Mouse (Mus musculus) cerebellum, adult (tissue): ENCODE data around the gene Heca.
A peak's percentile ranks its signal among the peaks of the same experiment; 100 is the strongest.
"Not testable (repeated sequence)": the region's sequence is repeated elsewhere in the genome, so short reads cannot be mapped to it uniquely, and the experiment has no call there.

Experiments
- ATAC-seq: cut with Nextera tagmentation; 2 replicates; pipeline ENCODE4 v1.9.2; 2017; ENCODE audit warnings: mild to moderate bottlenecking, moderate library complexity, mixed read lengths; ENCODE audit not compliant: insufficient number of reproducible peaks, low FRiP score, low TSS enrichment

Heca gene

GRCm38 (mm10) chr10:17903449-17903848 lies 44.4 kb downstream of the Heca start:
- ATAC-seq: no peak

GRCm38 (mm10) chr10:17880724-17881123 lies 67.1 kb downstream of the Heca start:
- no peak for ATAC-seq

- no peak for ATAC-seq
Observed at GRCm38 (mm10) chr10:17880038-17880437, 67.8 kb downstream of the Heca start.

GRCm38 (mm10) chr10:17878002-17878919 lies 69.6 kb downstream of the Heca start:
- ATAC-seq: no peak

GRCm38 (mm10) chr10:17869822-17870662 lies 77.8 kb downstream of the Heca start:
- peak; percentile 98 for ATAC-seq

DNA sequence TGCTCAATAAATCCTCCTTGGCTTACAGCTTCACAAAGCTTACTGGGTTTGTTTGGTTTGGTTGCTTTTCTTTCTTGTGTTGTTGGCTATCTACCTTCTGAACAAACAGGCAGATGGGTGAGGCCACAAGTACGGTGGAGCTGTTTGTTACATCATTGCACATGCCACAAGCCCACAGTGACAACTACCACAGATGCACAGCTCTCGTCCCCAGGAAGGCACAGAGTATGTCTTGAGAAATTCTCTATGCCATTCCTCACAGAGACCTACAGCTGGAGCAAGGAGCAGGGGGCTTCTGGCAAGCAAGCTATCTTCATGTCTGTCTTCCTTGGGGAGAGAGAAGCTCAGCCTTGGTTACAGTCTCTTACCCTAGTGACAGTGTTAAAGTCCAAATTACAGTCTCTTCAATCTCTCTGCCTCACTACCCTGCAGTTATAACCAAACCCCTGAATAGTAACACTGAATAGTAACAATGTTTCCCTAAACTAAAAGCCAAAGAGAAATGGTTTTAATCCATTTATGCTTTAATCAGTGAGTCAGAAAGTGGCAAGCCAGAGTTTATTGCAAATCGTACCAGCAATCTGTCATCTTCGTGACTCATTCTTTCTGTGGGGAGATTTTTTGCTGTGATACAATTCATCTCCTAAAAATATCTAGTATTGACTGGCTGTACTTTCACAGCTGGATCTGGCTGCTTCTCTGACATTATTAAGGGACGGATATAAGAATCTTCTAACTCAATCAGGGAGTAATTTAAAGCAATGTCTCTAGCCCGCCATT lies 87.0 kb downstream of the Heca start:
- ATAC-seq: no peak

DNA sequence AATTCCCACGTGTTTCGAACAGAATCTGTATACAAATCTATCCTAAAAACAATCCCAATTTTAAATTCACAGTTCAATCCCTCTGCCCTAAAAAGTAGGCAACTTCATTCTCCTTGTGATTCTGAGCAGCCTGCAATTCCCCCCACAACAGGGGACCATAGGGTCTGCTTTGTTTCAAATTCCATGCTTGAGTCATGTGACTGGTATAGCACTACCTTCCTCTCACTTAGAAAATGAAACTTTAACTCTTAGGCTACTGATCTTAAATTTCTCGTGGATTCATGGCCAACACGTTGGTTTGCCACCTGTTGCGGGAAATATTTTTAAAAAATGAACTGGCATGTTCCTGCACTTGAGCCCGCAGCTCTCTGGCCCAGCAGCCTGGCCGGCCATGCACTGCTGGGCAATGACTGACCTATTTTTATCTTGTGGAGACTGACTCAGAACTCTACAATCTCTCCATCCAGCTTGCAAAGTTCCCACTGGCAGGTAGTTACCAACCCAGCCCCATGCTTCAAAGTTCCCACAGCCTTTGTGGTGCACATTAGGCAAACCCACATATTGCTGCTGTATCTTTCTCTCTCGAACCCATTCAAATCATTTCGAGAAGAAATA lies 90.1 kb downstream of the Heca start:
- ATAC-seq: no peak

DNA sequence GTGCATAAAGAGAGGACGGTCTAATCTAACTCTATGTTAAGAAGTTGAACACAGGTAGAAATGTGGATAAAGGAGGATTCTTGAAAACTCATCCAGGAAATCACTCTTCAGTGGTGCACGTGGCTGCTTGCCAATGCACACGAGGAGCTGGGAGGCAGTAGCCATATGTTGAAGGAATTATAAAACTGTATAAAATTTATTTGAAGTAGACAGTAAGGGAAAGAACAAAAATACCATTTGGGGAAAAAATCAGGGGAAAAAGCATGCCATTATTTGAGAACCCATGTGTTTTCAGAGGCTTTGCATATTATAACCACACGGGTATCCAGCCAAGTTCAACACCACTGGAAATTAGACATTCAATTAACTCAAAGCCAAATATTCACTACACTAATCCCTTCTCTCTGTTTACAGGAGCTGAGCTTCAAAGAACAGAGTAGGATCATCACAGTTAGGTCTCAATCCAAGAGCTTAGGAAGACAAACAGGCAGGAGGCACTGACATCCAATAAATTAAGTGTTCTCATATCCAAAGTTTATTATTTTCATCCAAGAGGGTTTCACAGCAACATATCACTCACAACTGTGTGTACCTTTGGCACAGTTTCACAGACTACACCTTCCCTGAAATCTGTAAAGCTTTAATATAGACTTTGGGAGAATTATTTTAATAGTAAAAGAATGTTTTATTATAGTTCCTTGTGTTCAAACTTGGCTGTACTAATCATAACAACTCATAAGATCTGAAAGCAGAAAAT lies 102.9 kb downstream of the Heca start:
- no peak for ATAC-seq

- no peak for ATAC-seq
Observed at GRCm38 (mm10) chr10:17842030-17842429, 105.8 kb downstream of the Heca start.

DNA sequence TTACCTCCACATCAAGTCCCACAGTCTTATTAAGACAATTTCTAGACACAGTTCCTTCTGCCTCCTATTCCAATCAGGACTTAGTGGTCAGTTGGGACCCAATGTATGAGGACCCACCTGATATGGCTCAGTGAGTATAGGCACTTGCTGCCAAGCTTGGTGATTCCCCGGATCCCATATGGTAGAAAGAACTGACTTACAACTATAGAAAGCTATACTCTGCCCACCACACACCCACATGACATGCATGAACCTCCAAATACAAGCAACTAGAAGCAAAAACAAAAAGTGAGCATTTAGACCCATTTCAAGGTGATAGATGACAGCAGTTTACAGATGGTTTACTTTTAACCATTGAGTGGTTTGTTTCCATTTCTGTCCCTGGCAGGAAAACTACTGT lies 111.6 kb downstream of the Heca start:
- no peak for ATAC-seq

DNA sequence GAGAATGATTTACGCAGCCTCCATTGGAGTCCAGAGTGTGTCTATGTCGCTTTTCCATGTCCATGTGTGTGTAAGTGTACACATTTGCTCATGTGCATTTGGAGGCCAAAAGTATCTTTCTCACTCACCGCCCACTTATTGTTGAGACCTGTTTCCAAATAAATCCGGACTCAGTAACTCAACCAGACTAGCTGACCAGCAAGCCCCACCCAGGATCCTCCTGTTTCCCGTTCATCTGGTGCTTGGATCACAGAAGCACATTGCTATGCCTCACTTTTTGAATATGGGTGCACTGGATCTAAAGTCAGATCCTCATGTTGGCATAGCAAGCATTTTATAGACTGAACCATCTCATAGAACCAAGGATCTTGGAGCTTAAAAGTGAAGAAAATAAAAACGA lies 112.8 kb downstream of the Heca start:
- ATAC-seq: no peak

- no peak for ATAC-seq
Observed at GRCm38 (mm10) chr10:17831041-17831440, 116.8 kb downstream of the Heca start.

DNA sequence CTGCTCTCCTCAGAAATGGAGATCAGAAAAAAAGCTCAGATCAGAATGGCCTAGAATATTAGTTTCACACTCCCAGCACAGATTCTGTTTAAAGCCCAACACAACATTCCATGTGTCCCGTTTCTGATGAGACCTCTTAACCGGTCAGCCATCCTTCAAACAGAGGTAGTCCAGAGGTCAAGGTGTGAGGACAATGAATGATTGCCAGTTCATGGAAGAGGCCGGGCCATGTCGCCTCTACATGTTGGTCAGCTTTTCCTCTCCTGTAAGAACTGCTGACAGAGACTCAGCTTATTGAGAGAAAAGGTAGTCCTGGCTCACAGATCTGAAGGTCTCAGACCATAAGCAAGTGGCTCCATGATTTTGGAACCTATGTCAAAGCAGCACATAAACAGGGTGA lies 118.7 kb downstream of the Heca start:
- no peak for ATAC-seq

- 0 out of 2 replicates have a peak, but pooled peaks have one; percentile 31 for ATAC-seq
Observed at GRCm38 (mm10) chr10:17827391-17827790, 120.5 kb downstream of the Heca start.

DNA sequence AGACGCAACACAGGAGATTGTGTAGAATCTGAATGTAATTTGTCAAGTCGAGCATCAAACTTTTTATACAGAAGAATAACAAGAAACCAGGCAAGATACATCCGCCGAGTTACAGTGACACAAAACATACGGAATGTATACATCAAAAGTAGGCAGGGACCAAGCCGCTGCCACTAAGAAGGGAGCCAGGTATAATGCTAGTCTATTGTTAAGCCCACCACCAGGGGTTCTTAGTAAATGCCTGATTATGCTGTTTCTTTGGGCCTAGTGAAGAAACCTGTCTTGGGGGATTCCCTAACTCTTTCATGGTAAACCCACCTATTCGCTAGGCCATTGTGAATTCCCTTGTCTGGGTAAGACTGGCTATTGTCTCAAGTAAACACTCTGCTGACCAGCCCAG lies 127.4 kb downstream of the Heca start:
- ATAC-seq: not testable (repeated sequence)
